Mouse (Mus musculus) C2C12 (cell line): ENCODE results near the gene Rcvrn.

Experiments
- CEBPB ChIP-seq: IDR thresholded peaks from one replicate; pipeline ENCODE4 v1.6.1; 2011; ENCODE audit warnings: low read depth, mild to moderate bottlenecking, control low read depth, moderate library complexity
- CTCF ChIP-seq: IDR thresholded peaks from one replicate; pipeline ENCODE4 v1.5.1; 2011; ENCODE audit not compliant: control insufficient read depth, insufficient read depth, insufficient read length
- FOSL1 ChIP-seq: IDR thresholded peaks from one replicate; pipeline ENCODE4 v1.8.0; 2011; ENCODE audit warnings: mild to moderate bottlenecking, low read length; ENCODE audit not compliant: poor library complexity, insufficient read depth, severe bottlenecking
- MAX ChIP-seq: IDR thresholded peaks from one replicate; pipeline ENCODE4 v1.6.1; 2011; ENCODE audit warnings: mild to moderate bottlenecking, control low read depth
- MYOG ChIP-seq: IDR thresholded peaks from one replicate; pipeline ENCODE4 v1.6.1; 2011; ENCODE audit not compliant: control insufficient read depth, insufficient read length; ENCODE audit errors: extremely low read depth

- TF ChIP-seq CTCF (no peak), MAX (no peak), CEBPB (no peak), FOSL1 (no peak), MYOG (no peak)
Measured at GRCm38 (mm10) chr11:67734597-67734996, 39.5 kb downstream of the Rcvrn start.
